Mouse (Mus musculus) large intestine, adult 2 months (tissue): ENCODE results near the gene Map6d1. TPM values are rescaled to one million over a fixed set of nuclear protein-coding genes. Genes with fewer than 3 reads are reported as not detected.

Source experiments
- DNase-seq: peaks from one replicate; pipeline ENCODE4 v3.0.0-alpha.2; 2012; ENCODE audit warnings: low read depth, low spot score
- WGBS: fragments of 180-500 bp; shearing (Covaris S2); methylation state at CpG from one replicate; pipeline ENCODE4 v1.1.7; 2018; 5-methylcytosine and 5-hydroxymethylcytosine counted together
- polyA plus RNA-seq: library from polyadenylated mRNA; depleted of rRNA; stranded (reverse); fragments of >200 nt; gene quantifications from 2 replicates; pipeline ENCODE4 v1.2.3, GENCODE M21; 2012; rRNA removed

The Map6d1 gene
- polyA plus RNA-seq, 1 experiment, result 0.07 TPM

- DNase-seq, result peak; percentile 37
These were observed 49.1 kb downstream of the Map6d1 start for GRCm38 (mm10) chr16:20192043-20192442.

GRCm38 (mm10) chr16:20191161-20191882, 49.8 kb downstream of the Map6d1 start:
- WGBS, result 47% methylated on average over 3 of the region's 3 CpGs
- DNase-seq, result no peak

- WGBS, result 51% methylated on average over 2 of the region's 2 CpGs
- no peak for DNase-seq
These were observed 55.8 kb downstream of the Map6d1 start for GRCm38 (mm10) chr16:20185368-20185767.

Other genes starting within 250 kb of the Map6d1 start
- gene Klhl24, start 143.8 kb downstream of the Map6d1 start, polyA plus RNA-seq, result 4.0 and 6.4 TPM in 2 replicates
- 7.3 and 14.2 TPM in 2 replicates for gene Yeats2, start 100.3 kb downstream of the Map6d1 start, polyA plus RNA-seq
- 43.5 and 46.1 TPM in 2 replicates for gene Parl, start 61.0 kb upstream of the Map6d1 start, polyA plus RNA-seq
- gene Cyp2ab1, start 84.0 kb upstream of the Map6d1 start, polyA plus RNA-seq, result 0.12 and 0.38 TPM in 2 replicates
- gene Abcc5, start 185.0 kb upstream of the Map6d1 start, polyA plus RNA-seq, result 15.0 and 22.3 TPM in 2 replicates